Mouse (Mus musculus) ES-Bruce4 (cell line): ENCODE measurements around the gene Cdh13.

Experiments used
- CTCF ChIP-seq: IDR thresholded peaks from one replicate; pipeline ENCODE4 v1.8.1; 2011; ENCODE audit warnings: low read depth, low read length
- POLR2A ChIP-seq: IDR thresholded peaks from one replicate; pipeline ENCODE4 v1.8.1; 2011; ENCODE audit warnings: low read length; ENCODE audit not compliant: insufficient read depth

DNA sequence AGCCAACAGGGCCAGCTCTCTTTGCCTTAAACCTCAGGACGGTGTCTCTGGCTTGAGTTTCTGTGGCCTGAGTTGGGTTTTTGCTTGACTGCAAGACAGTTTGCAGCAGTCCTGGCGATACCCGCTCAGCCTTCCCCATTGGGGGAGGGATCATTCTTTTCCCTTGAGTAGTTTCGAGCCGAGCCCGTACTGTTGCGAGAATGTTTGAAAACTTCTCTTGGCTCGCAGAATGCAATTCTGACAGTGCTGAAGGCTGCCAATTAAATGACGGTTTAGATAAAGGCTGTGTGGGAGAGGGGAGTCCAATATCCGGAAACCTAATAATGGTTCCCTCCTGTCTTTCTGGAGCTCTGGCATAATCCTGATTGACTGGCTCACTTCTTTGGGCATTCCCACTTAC, 23.4 kb downstream of the Cdh13 start:
- no peak for TF ChIP-seq POLR2A
- no peak for TF ChIP-seq CTCF
